ENCODE assay signal across 23 mouse cellular contexts in genomic region chr2:98901591-98902323, GRCm38 (mm10).
DNase-seq lines count a peak whose midpoint lies in the region; ATAC-seq and TF ChIP-seq lines count a peak whose summit lies in the region.
"Had no signal": no experiment of that assay in that cellular context is flagged by ENCODE, and none has a peak within 500 bp of the region (broad histone marks: within the 10 kb centered on the region; RNA-seq: fewer than 3 reads in every experiment).

No protein-coding gene starts in this region.

- H3K9me3 ChIP-seq in midbrain, embryonic 14.5 days (ENCODE audit: control insufficient read depth, low read length) = no peaks in the 10 kb centered on the region
- H3K9me3 ChIP-seq in midbrain, embryonic 10.5 days (replicated peaks) = no peaks in the 10 kb centered on the region
- H3K9me3 ChIP-seq: embryonic facial prominence, embryonic 12.5 days; forebrain, embryonic 12.5 days; heart, embryonic 15.5 days; hindbrain, embryonic 10.5 days; hindbrain, embryonic 15.5 days had no signal

- intact Hi-C loops in heart, postnatal 36 days (cut with DNase I) = no loop called here

- TF ChIP-seq POLR2A in brain, embryonic 14.5 days (IDR thresholded peaks at IDR 0.05; ENCODE audit: borderline replicate concordance, extremely low read depth, insufficient read depth, insufficient read length, poor library complexity, severe bottlenecking) = no peak

- peak in 1 of 2 experiments; percentile 3 for DNase-seq in layer of hippocampus, adult 2 months (ENCODE audit: low spot score in 2 of 2)
- DNase-seq in layer of hippocampus, adult 11-12 months (ENCODE audit: low spot score) = no peak
- peak; percentile 0 for DNase-seq in midbrain, embryonic 14.5 days
- no peak for DNase-seq in midbrain, embryonic 10.5 days (ENCODE audit: low spot score)
- peak; percentile 20 for DNase-seq in brain, adult 2 months (ENCODE audit: low read depth, low spot score)
- peak; percentile 10 for DNase-seq in brain, embryonic 14.5 days (ENCODE audit: low read depth)
- no peak for DNase-seq in heart, postnatal 36 days
- DNase-seq: adrenal gland, adult 8-10 months; adrenal gland, postnatal 36 days; cerebellum, adult 11-12 months; cerebellum, adult 9-10 months; cerebellum, postnatal 25 days; gastrocnemius, postnatal 14 days; heart, adult 2 months; heart, postnatal 14 days had no signal

- H3K27ac ChIP-seq in layer of hippocampus, adult 2 months = peak overlapping the region; percentile 43
- H3K27ac ChIP-seq in midbrain, embryonic 14.5 days (replicated peaks; ENCODE audit: low read depth, low read length) = no peak overlapping the region
- H3K27ac ChIP-seq in midbrain, embryonic 10.5 days (replicated peaks) = no peak overlapping the region
- H3K27ac ChIP-seq: embryonic facial prominence, embryonic 12.5 days; forebrain, embryonic 12.5 days; heart, adult 2 months; heart, embryonic 15.5 days; hindbrain, embryonic 10.5 days; hindbrain, embryonic 15.5 days had no signal

- no peak for TF ChIP-seq CTCF in layer of hippocampus, adult 2 months (conservative IDR thresholded peaks at IDR 0.05)
- no peak for TF ChIP-seq CTCF in brain, embryonic 14.5 days (IDR thresholded peaks at IDR 0.05; ENCODE audit: borderline replicate concordance, extremely low read depth, insufficient read depth, insufficient read length)

- 38% methylated on average over 3 of the region's 3 CpGs for WGBS in midbrain, embryonic 14.5 days
- 48% methylated on average over 3 of the region's 3 CpGs for WGBS in midbrain, embryonic 10.5 days

- H3K4me3 ChIP-seq in layer of hippocampus, adult 2 months = no peak overlapping the region
- H3K4me3 ChIP-seq in midbrain, embryonic 14.5 days (replicated peaks; ENCODE audit: low read depth, low read length) = no peak overlapping the region
- no peak overlapping the region for H3K4me3 ChIP-seq in midbrain, embryonic 10.5 days
- H3K4me3 ChIP-seq: embryonic facial prominence, embryonic 12.5 days; forebrain, embryonic 12.5 days; heart, adult 2 months; heart, embryonic 15.5 days; hindbrain, embryonic 10.5 days; hindbrain, embryonic 15.5 days had no signal

- no peaks in the 10 kb centered on the region for H3K27me3 ChIP-seq in midbrain, embryonic 14.5 days (ENCODE audit: control insufficient read depth, insufficient read depth, low read length)
- H3K27me3 ChIP-seq in midbrain, embryonic 10.5 days (ENCODE audit: low read depth, poor library complexity, severe bottlenecking) = no peaks in the 10 kb centered on the region
- H3K27me3 ChIP-seq: embryonic facial prominence, embryonic 12.5 days; forebrain, embryonic 12.5 days; heart, embryonic 15.5 days; hindbrain, embryonic 15.5 days had no signal

- no peak for ATAC-seq in midbrain, embryonic 14.5 days (ENCODE audit: low FRiP score, low TSS enrichment)
- ATAC-seq: forebrain, embryonic 16.5 days had no signal

- H3K36me3 ChIP-seq in midbrain, embryonic 14.5 days (ENCODE audit: control insufficient read depth, insufficient read depth, low read length) = no peaks in the 10 kb centered on the region
- no peaks in the 10 kb centered on the region for H3K36me3 ChIP-seq in midbrain, embryonic 10.5 days
- H3K36me3 ChIP-seq: embryonic facial prominence, embryonic 12.5 days; forebrain, embryonic 12.5 days; G1E; heart, embryonic 15.5 days; hindbrain, embryonic 10.5 days; hindbrain, embryonic 15.5 days had no signal

- H3K4me2 ChIP-seq in midbrain, embryonic 14.5 days (ENCODE audit: low read length) = no peak overlapping the region
- H3K4me2 ChIP-seq: embryonic facial prominence, embryonic 12.5 days; forebrain, embryonic 12.5 days; heart, embryonic 11.5 days; heart, embryonic 15.5 days; hindbrain, embryonic 15.5 days had no signal

- H3K4me1 ChIP-seq in midbrain, embryonic 14.5 days (ENCODE audit: control insufficient read depth, insufficient read depth, low read length) = no peaks in the 10 kb centered on the region
- H3K4me1 ChIP-seq in midbrain, embryonic 10.5 days = peaks cover 4% of the 10 kb centered on the region; the same call in 1 of the 2 replicates
- H3K4me1 ChIP-seq: embryonic facial prominence, embryonic 12.5 days; heart, embryonic 15.5 days; hindbrain, embryonic 10.5 days; hindbrain, embryonic 15.5 days had no signal

- no peak overlapping the region for H3K9ac ChIP-seq in midbrain, embryonic 14.5 days (replicated peaks; ENCODE audit: low read length)
- H3K9ac ChIP-seq: embryonic facial prominence, embryonic 12.5 days; forebrain, embryonic 12.5 days; heart, embryonic 15.5 days; hindbrain, embryonic 15.5 days had no signal

Comparison
In these comparisons a context has a peak if more than half of its experiments do, and no peak if none do; other contexts are left out.
1. DNase-seq: peak in midbrain, embryonic 14.5 days (single experiment), brain, adult 2 months (single experiment) and brain, embryonic 14.5 days (single experiment); none in layer of hippocampus, adult 11-12 months (single experiment), midbrain, embryonic 10.5 days (single experiment) and heart, postnatal 36 days (0 of 2).